Mouse (Mus musculus): Measurements from ENCODE around the gene Slc37a3. TPM values are rescaled to one million over a fixed set of nuclear protein-coding genes. Genes with fewer than 3 reads are reported as not detected.
"Not testable (repeated sequence)": the region's sequence is repeated elsewhere in the genome, so short reads cannot be mapped to it uniquely, and the experiment has no call there.

Gene Slc37a3
- total RNA-seq, 4 experiments from 2014 or later, result 54.8 to 74.2 (median 64.4) TPM

DNA sequence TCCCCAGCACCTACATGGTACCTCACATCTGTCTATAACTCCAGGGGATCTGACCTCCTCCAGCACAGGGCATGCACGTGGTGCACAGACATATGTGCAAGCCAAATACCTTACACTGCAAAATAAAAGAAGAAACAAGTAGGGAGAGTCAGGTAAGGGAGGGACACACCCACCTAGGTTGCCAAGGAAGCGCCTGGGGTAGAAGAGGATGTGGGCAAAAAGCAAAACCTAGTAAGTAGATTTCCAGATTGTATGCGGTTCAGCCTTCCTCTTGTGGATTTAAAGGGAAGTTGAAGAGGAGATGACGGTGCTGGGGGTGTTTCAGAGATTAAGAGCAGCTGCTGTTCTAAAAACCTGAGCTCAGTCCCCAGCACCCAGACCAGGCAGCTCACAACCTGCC lies 1.7 kb upstream of the Slc37a3 start:
- DNase-seq (ENCODE audit: low spot score in 2 of 2), result no peak

GRCm38 (mm10) chr6:39378161-39378835 lies 823 bp upstream of the Slc37a3 start:
- DNase-seq (ENCODE audit: low spot score in 2 of 2), result not testable (repeated sequence)

GRCm38 (mm10) chr6:39376775-39377174 lies 700 bp downstream of the Slc37a3 start:
- DNase-seq (ENCODE audit: low spot score in 2 of 2), result no peak

DNA sequence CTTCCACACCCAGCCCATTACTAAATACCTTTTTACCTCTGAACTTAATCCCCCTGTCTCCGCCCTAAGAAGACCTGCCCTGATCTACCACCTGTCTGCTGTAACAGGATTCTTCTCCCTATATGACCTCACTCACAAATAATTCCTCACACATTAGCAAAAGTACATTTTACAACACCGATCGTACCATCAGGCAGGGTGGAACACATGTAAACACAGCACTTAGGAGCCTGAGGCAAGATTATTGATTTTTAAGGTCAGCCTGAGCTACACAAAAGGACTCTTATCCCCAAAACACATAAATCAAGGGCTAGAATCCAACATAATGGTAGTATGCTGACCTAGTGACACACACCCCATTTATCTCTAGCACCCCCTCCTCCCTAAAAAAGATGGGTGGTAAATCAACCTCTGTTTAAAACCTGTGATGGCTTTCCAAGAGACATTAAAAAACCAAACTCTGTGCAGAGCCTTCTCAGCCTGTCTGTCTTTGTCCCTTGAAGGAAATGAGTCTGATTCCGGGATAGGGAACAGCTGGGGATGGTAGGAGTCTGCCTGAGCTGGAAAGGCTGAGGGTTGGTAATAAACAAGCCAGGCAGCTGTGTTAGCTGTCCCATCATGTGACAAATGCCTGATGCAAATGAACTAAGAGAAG lies 4.0 kb downstream of the Slc37a3 start:
- no peak for DNase-seq (ENCODE audit: low spot score in 2 of 2)

DNA sequence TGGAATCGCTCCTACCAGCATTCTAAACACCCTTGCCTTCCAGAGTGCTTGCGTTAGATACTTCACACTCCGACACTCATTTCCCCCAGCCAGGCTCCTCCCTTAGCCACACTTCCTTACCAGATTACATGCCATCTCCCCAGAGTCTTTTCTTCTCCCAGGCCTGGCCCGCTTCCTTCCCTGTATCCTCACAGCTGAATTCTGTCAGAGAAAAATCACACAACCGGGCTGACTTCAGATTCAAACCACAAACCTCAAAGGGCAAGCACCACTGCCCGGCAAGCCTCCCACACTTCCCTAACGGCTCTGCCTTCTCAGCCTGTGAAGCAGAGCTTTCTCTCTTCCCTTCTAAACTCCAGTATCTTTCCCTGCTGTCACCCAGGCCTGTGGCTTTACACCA lies 4.7 kb downstream of the Slc37a3 start:
- DNase-seq (ENCODE audit: low spot score in 2 of 2), result no peak

- DNase-seq (ENCODE audit: low spot score in 2 of 2), result no peak
These were observed 5.4 kb downstream of the Slc37a3 start for GRCm38 (mm10) chr6:39372042-39372441.

DNA sequence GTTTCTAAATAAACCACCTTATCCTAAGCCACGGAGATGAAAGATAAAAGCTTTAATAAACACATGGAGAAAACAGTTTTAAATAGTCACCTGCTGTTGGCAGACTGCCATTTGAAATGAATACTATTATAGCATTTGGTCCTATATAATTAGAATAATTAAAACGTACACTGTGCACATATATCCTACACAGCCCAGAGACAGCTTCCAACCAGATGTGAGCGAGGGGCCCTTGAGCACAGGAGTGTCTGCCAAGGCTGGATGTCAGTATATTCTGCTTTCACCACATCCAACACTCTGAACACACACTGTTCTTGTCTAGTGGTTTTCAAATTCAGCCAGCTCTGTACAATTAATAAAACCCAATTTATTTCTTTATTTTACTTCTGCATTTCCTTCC lies 7.8 kb downstream of the Slc37a3 start:
- no peak for DNase-seq (ENCODE audit: low spot score in 2 of 2)

DNA sequence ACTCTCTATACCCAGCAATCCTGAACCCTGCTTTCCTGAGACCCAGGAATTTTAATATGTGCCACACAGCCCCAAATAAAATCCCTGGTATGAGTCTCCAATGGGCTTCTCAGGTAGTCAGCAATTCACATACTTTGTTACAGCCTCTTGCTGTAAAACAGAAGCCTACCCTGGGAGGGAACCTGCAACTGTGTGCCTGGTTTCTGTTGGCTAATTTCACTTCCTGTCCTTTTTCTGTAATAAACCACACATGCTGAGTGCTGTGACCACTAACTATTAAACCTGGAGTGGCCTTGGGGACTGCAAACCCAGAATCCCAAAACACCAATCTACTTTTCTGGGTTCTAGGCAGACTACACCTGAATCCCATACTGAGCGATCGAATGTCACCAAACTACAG lies 14.8 kb downstream of the Slc37a3 start:
- no peak for DNase-seq (ENCODE audit: low spot score in 2 of 2)

DNA sequence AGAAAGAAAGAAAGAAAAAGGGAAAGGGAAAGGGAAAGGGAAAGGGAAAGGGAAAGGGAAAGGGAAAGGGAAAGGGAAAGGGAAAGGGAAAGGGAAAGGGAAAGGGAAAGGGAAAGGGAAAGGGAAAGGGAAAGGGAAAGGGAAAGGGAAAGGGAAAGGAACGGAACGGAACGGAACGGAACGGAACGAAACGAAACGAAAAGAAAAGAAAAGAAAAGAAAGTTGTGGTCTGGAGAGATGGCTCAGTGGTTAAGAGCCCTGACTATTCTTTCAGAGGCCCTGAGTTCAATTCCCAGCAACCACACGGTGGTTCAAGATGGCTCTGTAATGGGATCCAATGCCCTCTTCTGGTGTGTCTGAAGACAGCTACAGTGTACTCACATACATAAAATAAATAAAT lies 18.3 kb downstream of the Slc37a3 start:
- DNase-seq (ENCODE audit: low spot score in 2 of 2), result not testable (repeated sequence)

DNA sequence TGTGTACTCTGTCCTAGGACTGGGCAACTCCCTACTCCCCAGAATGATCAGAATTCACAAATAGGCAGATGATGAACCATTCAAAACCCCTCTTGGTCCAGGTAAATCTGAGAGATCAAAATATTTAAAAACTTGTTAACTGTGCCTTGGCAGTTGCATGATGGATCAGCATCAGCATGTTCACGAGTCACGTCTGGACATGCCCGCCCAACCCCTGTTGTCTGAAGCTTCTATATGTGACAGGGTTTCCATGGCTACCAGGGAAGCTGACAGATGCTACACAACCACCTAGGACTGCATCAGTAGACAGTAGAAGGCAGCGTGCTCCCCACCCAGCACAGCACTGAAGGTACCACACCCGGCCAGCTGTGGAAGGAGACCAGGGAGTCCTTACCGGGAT lies 28.5 kb downstream of the Slc37a3 start:
- DNase-seq (ENCODE audit: low spot score in 2 of 2), result no peak

DNA sequence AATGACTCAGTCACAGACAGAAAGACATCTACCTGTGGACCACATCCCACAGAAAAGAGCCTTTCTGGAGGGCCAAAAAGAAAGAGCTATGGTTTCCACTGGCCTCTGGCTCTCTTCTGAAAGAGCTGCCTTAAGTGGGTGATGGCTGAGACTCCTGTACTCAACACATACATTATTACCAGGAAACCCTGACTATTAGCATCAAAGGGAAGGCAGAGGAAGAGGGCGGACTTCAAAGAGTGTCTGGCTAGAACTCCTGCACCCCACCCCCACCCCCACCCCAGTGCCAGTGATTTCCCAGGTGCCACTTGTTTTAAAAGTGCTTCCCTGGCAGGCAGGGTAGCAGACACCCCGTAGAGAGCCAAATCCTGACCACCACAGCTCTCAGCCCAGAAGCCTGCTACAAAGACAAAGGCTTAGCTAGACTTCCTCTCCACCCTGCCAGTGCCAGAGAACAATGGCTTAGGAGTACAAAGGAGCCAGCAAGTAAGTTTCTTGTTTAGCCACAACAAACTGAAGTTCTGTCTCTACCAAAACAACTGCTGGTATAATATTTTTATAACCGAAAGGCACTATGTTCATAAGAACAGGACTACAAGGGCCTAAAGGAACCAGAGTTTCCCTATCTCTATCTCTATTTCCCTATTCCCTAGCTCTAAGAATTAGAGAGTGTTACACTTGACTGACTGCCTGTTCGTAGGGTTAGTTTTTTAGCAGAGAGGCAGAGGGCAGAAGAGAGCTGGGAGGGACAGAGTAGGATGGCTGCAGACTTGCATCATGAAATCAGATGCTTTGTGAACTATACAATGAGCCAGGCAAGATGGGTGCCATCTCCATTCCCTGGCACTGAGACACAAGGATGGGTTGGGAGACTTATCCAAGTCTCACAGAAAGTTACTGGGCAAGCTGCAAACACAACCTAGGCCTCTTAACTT lies 29.3 kb downstream of the Slc37a3 start:
- no peak for DNase-seq (ENCODE audit: low spot score in 2 of 2)

GRCm38 (mm10) chr6:39346991-39347501 lies 30.4 kb downstream of the Slc37a3 start:
- DNase-seq (ENCODE audit: low spot score in 2 of 2), result no peak

DNA sequence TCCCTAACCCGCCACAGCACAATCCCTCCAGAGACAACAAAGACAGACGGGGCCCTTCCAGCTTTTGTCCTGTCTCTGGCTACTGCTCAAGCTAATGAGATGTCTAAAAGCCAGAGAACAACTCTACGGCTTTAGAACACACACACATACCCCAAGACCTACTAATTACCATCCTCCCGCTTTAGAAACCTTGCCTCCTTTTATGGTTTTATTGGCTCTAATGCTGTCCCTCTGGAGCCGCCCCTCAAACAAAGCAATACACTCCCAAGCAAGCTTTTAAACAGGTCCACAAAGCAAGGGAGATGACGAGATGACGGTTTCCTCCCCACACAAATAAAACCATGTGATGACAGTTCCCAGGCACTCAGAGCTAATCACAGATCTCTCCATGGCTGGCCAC lies 32.0 kb downstream of the Slc37a3 start:
- no peak for DNase-seq (ENCODE audit: low spot score in 2 of 2)

- peak; percentile 66 to 82 for DNase-seq (ENCODE audit: low spot score in 2 of 2)
These were observed 33.5 kb downstream of the Slc37a3 start for GRCm38 (mm10) chr6:39344020-39344419.

- no peak for DNase-seq (ENCODE audit: low spot score in 2 of 2)
These were observed 35.7 kb downstream of the Slc37a3 start for GRCm38 (mm10) chr6:39341798-39342197.

DNA sequence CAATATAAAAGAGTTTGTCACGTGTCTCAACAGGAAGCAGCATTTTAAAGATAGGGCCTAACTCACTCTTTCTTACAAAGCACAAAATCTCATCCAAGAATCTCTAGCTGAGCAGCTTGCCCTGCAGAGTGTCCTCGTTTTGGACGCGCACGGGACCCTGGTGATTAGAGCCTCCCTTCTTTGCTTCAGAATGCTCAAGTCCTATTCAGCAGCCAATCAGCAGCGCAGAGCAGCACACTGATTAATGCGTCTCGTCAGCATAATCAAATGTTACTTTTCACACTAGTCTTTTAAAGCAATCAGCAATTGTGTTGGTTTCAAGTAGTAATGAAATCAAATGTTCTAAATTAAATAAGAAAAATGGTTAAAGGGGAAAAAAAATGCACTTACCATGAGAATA lies 39.1 kb downstream of the Slc37a3 start:
- DNase-seq (ENCODE audit: low spot score in 2 of 2), result no peak

DNA sequence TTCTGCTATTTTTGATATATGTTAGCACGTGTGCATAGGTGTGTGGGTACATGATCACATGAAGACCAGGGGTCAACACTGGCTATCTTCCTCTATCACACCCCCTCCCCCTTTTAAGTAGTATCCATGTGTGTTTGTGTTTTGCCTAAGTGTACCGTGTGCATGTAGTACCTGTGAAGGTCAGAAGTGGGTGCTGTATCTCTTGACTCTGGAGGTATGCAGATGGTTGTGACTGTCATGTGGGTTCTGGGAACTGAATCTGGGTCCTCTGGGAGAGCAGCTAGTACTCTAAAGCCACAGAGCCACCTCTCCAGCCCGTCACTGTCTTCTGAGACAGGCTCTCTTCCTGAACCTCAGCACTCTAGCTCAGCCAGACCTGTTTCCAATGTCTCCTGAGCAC lies 42.6 kb downstream of the Slc37a3 start:
- DNase-seq (ENCODE audit: low spot score in 2 of 2), result no peak

GRCm38 (mm10) chr6:39334224-39334623 lies 43.3 kb downstream of the Slc37a3 start:
- DNase-seq (ENCODE audit: low spot score in 2 of 2), result no peak

DNA sequence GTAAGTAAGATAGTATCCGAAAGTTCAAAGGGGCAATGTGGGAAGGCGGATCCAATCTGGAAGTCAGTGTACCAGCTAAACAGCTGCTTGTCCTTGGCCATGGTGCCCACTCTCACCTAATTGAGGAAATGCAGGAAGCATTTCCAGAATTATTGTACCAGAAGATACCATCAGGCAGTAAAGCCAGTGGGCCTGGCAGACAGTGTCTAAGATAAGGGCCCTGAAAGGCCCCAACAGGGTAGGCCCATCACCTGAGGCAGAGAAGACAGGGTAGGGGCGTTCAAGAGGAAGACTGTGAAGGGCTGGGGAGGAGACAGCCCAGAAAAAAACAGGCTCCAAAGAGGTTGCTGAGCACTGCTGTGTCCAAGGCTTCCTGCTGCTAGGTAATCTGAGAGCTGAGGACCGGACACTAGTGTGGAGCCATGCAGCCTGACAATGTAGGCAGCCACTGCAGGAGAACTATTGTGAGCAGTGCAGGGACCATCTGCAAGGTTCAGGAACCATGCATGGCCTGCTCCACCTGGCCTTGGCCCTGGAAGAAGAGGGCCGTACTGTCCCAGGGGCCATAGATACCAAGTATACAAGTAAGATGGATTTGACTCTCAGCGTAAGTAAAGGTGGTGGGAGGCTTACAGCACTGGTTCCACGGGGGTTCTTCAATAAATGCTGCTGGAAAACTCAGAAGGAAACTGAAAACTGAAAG lies 45.3 kb downstream of the Slc37a3 start:
- DNase-seq (ENCODE audit: low spot score in 2 of 2), result no peak

GRCm38 (mm10) chr6:39330981-39331380 lies 46.5 kb downstream of the Slc37a3 start:
- DNase-seq (ENCODE audit: low spot score in 2 of 2), result no peak

DNA sequence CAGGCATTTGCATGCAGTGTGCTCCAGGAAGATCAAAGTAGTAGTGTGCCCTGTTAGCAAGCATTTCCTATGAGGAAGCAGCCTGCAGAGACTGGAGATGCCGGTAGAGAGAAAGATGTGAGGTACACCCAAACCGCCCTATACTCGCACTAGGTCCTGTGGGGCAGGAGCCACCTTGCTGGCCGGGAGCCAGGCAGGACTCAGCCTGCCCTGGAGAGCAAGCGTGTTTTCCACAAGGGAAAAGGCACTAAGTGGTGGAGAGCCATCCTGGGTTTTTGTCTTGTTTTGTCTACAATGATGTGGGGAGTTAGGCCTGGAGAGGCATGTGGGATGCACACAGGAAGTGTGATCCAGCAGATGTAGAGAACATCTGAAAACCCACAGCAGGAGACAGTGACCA lies 57.2 kb downstream of the Slc37a3 start:
- DNase-seq (ENCODE audit: low spot score in 2 of 2), result no peak
